Mouse (Mus musculus): Measurements from ENCODE around the gene Hibadh. TPM values are rescaled to one million over a fixed set of nuclear protein-coding genes. Genes with fewer than 3 reads are reported as not detected.

The Hibadh gene
- total RNA-seq, 4 experiments from 2014 or later = 45.1 to 54.3 (median 49.6) TPM

- DNase-seq (ENCODE audit: low spot score in 2 of 2) = no peak
Measured at GRCm38 (mm10) chr6:52505777-52506755, 134.1 kb downstream of the Hibadh start.

DNA sequence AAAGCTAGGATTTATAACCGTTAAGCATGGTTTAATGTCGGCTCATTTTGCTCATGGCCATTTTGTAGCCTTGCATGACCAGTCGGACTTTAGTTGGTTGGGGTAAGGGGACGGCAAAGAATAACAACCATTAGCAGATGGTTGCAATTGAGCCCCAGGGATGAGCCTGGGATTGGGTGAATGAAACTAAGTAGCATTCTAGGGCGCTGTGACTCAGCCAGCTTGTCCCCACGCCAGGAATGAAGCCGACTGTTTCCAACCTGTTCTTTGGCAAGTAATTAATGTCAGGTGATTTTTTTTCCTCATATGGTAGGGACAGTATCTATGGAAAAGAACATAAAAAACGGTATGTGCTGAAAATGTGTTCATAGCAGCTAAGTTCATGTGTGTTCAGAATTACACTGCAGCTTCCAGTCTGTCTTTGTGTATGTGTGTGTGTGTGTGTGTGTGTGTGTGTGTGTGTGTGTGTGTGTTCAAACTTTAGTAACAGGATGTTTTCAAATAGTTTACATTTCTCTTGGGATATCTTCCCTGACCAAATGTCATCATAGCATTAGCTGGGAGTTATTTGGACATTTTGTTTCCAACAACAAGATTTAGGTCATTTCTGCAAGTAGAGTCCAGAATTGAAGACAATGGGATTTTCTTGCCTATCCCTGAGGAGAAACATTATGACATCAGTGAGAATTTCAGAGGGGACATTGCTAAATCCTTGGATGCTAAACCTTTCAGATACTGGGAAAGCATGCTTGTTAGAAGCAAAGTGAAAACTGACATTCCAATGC, 135.3 kb downstream of the Hibadh start:
- DNase-seq (ENCODE audit: low spot score in 2 of 2) = peak in 1 of 2 experiments; percentile 25

DNA sequence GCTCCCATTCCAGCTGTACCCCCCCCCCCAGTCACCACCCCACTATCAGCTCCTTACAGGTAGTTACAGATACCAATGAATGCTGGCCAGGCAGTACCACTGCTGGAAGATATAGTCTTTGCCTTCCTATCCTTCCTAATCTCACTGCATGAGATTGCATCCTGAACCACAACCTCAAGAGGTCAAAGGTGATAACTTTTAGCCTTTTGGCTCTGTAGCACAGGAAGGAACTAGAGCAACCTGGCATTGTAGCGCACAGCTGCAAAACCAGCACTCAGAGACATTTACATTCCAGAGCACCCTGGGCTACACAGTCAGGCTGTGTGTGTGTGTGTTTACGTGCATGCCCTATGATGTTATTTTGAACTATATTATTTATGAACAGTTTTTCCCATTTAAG, 137.2 kb downstream of the Hibadh start:
- DNase-seq (ENCODE audit: low spot score in 2 of 2) = no peak

- no peak for DNase-seq (ENCODE audit: low spot score in 2 of 2)
Measured at GRCm38 (mm10) chr6:52501479-52501878, 138.7 kb downstream of the Hibadh start.

Other genes with a start within 250 kb of the Hibadh start
- gene Tax1bp1, start 73.3 kb upstream of the Hibadh start, total RNA-seq (2022) = 100 to 1,000 TPM; 122 to 161 (median 139) TPM